Mouse (Mus musculus): ENCODE measurements around the gene Nyap1.

- no peak for TF ChIP-seq CTCF (IDR thresholded peaks at IDR 0.05; ENCODE audit: borderline replicate concordance, insufficient read depth, low read length)
- TF ChIP-seq POLR2A (IDR thresholded peaks at IDR 0.05; ENCODE audit: low read depth, low read length) = no peak
Observed at GRCm38 (mm10) chr5:137788946-137789531, 47.6 kb upstream of the Nyap1 start.
